25 mouse cellular contexts compared by ENCODE assay signal in genomic region chr5:114187108-114187507, GRCm38 (mm10). TPM values are rescaled to one million over a fixed set of nuclear protein-coding genes. Genes with fewer than 3 reads are reported as not detected.
DNase-seq lines count a peak whose midpoint lies in the region; TF ChIP-seq lines count a peak whose summit lies in the region.
"Had no signal": no experiment of that assay in that cellular context is flagged by ENCODE, and none has a peak within 500 bp of the region (broad histone marks: within the 10 kb centered on the region; RNA-seq: fewer than 3 reads in every experiment).

No protein-coding gene starts in this region.

- TF ChIP-seq CTCF in layer of hippocampus, adult 2 months (conservative IDR thresholded peaks at IDR 0.05) = peak; percentile 42
- peak; percentile 32 for TF ChIP-seq CTCF in ES-Bruce4 (IDR thresholded peaks at IDR 0.05; ENCODE audit: low read depth, low read length)

- TF ChIP-seq EP300 in ES-Bruce4 (IDR thresholded peaks at IDR 0.05; ENCODE audit: insufficient read depth, low read depth, low read length) = no peak

- no peak overlapping the region for H3K4me3 ChIP-seq in layer of hippocampus, adult 2 months
- H3K4me3 ChIP-seq in ES-Bruce4 (ENCODE audit: low read depth, low read length) = no peak overlapping the region
- H3K4me3 ChIP-seq: forebrain, embryonic 13.5 days; heart, embryonic 13.5 days; lung, embryonic 15.5 days; midbrain, embryonic 10.5 days; neural tube, embryonic 12.5 days had no signal

- no peak overlapping the region for H3K27ac ChIP-seq in layer of hippocampus, adult 2 months
- H3K27ac ChIP-seq in ES-Bruce4 (ENCODE audit: insufficient read depth, low read length) = no peak overlapping the region
- H3K27ac ChIP-seq: forebrain, embryonic 13.5 days; heart, embryonic 13.5 days; hindbrain, embryonic 14.5 days; lung, embryonic 15.5 days; midbrain, embryonic 10.5 days; neural tube, embryonic 12.5 days had no signal

- no peaks in the 10 kb centered on the region for H3K4me1 ChIP-seq in ES-Bruce4 (ENCODE audit: control insufficient read depth, insufficient read depth, low read length)
- H3K4me1 ChIP-seq: forebrain, embryonic 13.5 days; lung, embryonic 15.5 days; midbrain, embryonic 10.5 days; neural tube, embryonic 12.5 days had no signal

- H3K36me3 ChIP-seq in ES-Bruce4 (ENCODE audit: control insufficient read depth, insufficient read depth, low read length, poor library complexity, severe bottlenecking) = no peaks in the 10 kb centered on the region
- H3K36me3 ChIP-seq: lung, embryonic 15.5 days; midbrain, embryonic 10.5 days; neural tube, embryonic 12.5 days had no signal

- no peaks in the 10 kb centered on the region for H3K27me3 ChIP-seq in ES-Bruce4 (ENCODE audit: control insufficient read depth, insufficient read depth, low read length, poor library complexity, severe bottlenecking)
- H3K27me3 ChIP-seq: forebrain, embryonic 13.5 days; heart, embryonic 13.5 days; lung, embryonic 15.5 days; neural tube, embryonic 12.5 days had no signal

- no peak for DNase-seq in layer of hippocampus, adult 2 months (ENCODE audit: low spot score in 2 of 2)
- no peak for DNase-seq in layer of hippocampus, postnatal 25 days (ENCODE audit: extremely low spot score in 1 of 2, low spot score in 1 of 2)
- DNase-seq in A20 (ENCODE audit: low read depth, low spot score) = peak; percentile 45
- DNase-seq in induced T-regulatory cell, adult 2 months (ENCODE audit: low read depth) = peak; percentile 29
- no peak for DNase-seq in yolk sac, embryonic 10.5 days (ENCODE audit: low spot score)
- DNase-seq in urinary bladder, postnatal 14 days (ENCODE audit: low spot score) = no peak
- DNase-seq: adrenal gland, postnatal 10 days; cerebellum, adult 11 months; cerebellum, adult 9-10 months; cerebellum, postnatal 36 days; gastrocnemius, postnatal 25 days; heart, adult 11 months; heart, postnatal 10 days; kidney, adult 9 months; kidney, postnatal 25 days; layer of hippocampus, postnatal 36 days; right cerebral cortex, postnatal 4 days; thymus, postnatal 14 days had no signal

- H3K9ac ChIP-seq in ES-Bruce4 (ENCODE audit: low read depth, poor library complexity, severe bottlenecking) = no peak overlapping the region
- H3K9ac ChIP-seq: forebrain, embryonic 13.5 days; heart, embryonic 13.5 days; hindbrain, embryonic 14.5 days; lung, embryonic 15.5 days; neural tube, embryonic 12.5 days had no signal

- H3K9me3 ChIP-seq in ES-Bruce4 (replicated peaks; ENCODE audit: control insufficient read depth, insufficient read depth, low read length, poor library complexity, severe bottlenecking) = no peaks in the 10 kb centered on the region
- H3K9me3 ChIP-seq: forebrain, embryonic 13.5 days; heart, embryonic 13.5 days; lung, embryonic 15.5 days; midbrain, embryonic 10.5 days; neural tube, embryonic 12.5 days had no signal

- TF ChIP-seq POLR2A in ES-Bruce4 (IDR thresholded peaks at IDR 0.05; ENCODE audit: insufficient read depth, low read length) = no peak

RNA-seq across cellular contexts. Expression of gene Acacb, which starts 40.8 kb away (rescaled TPM):
- total RNA-seq in layer of hippocampus, adult 2 months (2021) = 1 to 10 TPM; 5.3 to 7.8 TPM
- total RNA-seq in layer of hippocampus, postnatal 25 days (2021) = 1 to 10 TPM; 6.1 to 6.5 TPM
- polyA plus RNA-seq in ES-Bruce4 (2011; ENCODE audit: insufficient read depth, insufficient read length, low read depth, missing spikeins) = 8.0 and 9.3 TPM in 2 replicates

RNA-seq across cellular contexts. Expression of gene Ung, which starts 56.9 kb away (rescaled TPM):
- total RNA-seq in layer of hippocampus, adult 2 months (2021) = 1 to 10 TPM; 2.4 to 2.5 TPM
- 1 to 10 TPM; 3.4 to 3.5 TPM for total RNA-seq in layer of hippocampus, postnatal 25 days (2021)
- 85.6 and 89.8 TPM in 2 replicates for polyA plus RNA-seq in ES-Bruce4 (2011; ENCODE audit: insufficient read depth, insufficient read length, low read depth, missing spikeins)

RNA-seq across cellular contexts. Expression of gene Alkbh2, which starts 59.1 kb away (rescaled TPM):
- 1 to 10 TPM; 4.8 to 5.1 TPM for total RNA-seq in layer of hippocampus, adult 2 months (2021)
- 1 to 10 TPM; 3.8 to 4.2 TPM for total RNA-seq in layer of hippocampus, postnatal 25 days (2021)
- 17.9 and 20.1 TPM in 2 replicates for polyA plus RNA-seq in ES-Bruce4 (2011; ENCODE audit: insufficient read depth, insufficient read length, low read depth, missing spikeins)

Comparison
In these comparisons a context has a peak if more than half of its experiments do, and no peak if none do; other contexts are left out.
1. DNase-seq: peak in A20 (single experiment) and induced T-regulatory cell, adult 2 months (single experiment); none in layer of hippocampus, adult 2 months (0 of 2), layer of hippocampus, postnatal 25 days (0 of 2), yolk sac, embryonic 10.5 days (single experiment) and urinary bladder, postnatal 14 days (single experiment).